Mouse (Mus musculus): ENCODE measurements around the gene Cep63. TPM values are rescaled to one million over a fixed set of nuclear protein-coding genes. Genes with fewer than 3 reads are reported as not detected.

Cep63 gene
- polyA plus RNA-seq (2015; fragmentation: Nextera tagmentation; extraction: Ambion mirVana): 38.9 and 45.6 TPM in 2 replicates

GRCm38 (mm10) chr9:102625983-102626838, at the start of gene Cep63, which contains the start of gene Anapc13:
TSS of gene Cep63 (minus strand) at chr9:102626534.
TSS of gene Anapc13 (plus strand) at chr9:102626296.
- peak within 1 kb of the TSS; percentile 92 for H3K4me3 ChIP-seq
- H3K9ac ChIP-seq: peak within 1 kb of the TSS; percentile 100
- 0% methylated on average over 84 of the region's 84 CpGs for WGBS
- peaks cover 24% of the 10 kb centered on the region for H3K4me1 ChIP-seq (replicated peaks)
- no peaks in the 10 kb centered on the region for H3K27me3 ChIP-seq
- peak within 1 kb of the TSS; percentile 99 for H3K27ac ChIP-seq (replicated peaks)
- H3K9me3 ChIP-seq: no peaks in the 10 kb centered on the region
- ATAC-seq (ENCODE audit: low read depth): peak; percentile 96
- H3K4me2 ChIP-seq: peak within 1 kb of the TSS; percentile 79
- H3K36me3 ChIP-seq: peaks cover 9% of the 10 kb centered on the region; the same call in 1 of the 2 replicates

- no peak overlapping the region for H3K9ac ChIP-seq
- no peak overlapping the region for H3K27ac ChIP-seq (replicated peaks)
- H3K4me2 ChIP-seq: no peak overlapping the region
- no peaks in the 10 kb centered on the region for H3K27me3 ChIP-seq
- no peak overlapping the region for H3K4me3 ChIP-seq
- no peaks in the 10 kb centered on the region for H3K9me3 ChIP-seq
- 77% methylated on average over 5 of the region's 5 CpGs for WGBS
- H3K36me3 ChIP-seq: no peaks in the 10 kb centered on the region
- ATAC-seq (ENCODE audit: low read depth): no peak
- peaks cover 5% of the 10 kb centered on the region; the same call in 1 of the 2 replicates for H3K4me1 ChIP-seq (replicated peaks)
Observed at GRCm38 (mm10) chr9:102675922-102676321, 49.6 kb upstream of the Cep63 start.

- ATAC-seq (ENCODE audit: low read depth): no peak
- Histone ChIP-seq H3K4me1 (replicated peaks) (peaks cover 8% of the 10 kb centered on the region; the same call in 1 of the 2 replicates), H3K27ac (replicated peaks) (no peak overlapping the region), H3K9ac (no peak overlapping the region), H3K9me3 (no peaks in the 10 kb centered on the region), H3K4me2 (no peak overlapping the region), H3K4me3 (no peak overlapping the region), H3K36me3 (no peaks in the 10 kb centered on the region), H3K27me3 (no peaks in the 10 kb centered on the region)
- WGBS: 71% methylated on average over 7 of the region's 7 CpGs
Observed at GRCm38 (mm10) chr9:102673381-102673780, 47.0 kb upstream of the Cep63 start.

GRCm38 (mm10) chr9:102668906-102669305, 42.6 kb upstream of the Cep63 start:
- no peaks in the 10 kb centered on the region for H3K27me3 ChIP-seq
- H3K36me3 ChIP-seq: no peaks in the 10 kb centered on the region
- no peak overlapping the region for H3K27ac ChIP-seq (replicated peaks)
- H3K9ac ChIP-seq: no peak overlapping the region
- no peak overlapping the region for H3K4me3 ChIP-seq
- no peak for ATAC-seq (ENCODE audit: low read depth)
- no peak overlapping the region for H3K4me2 ChIP-seq
- H3K9me3 ChIP-seq: no peaks in the 10 kb centered on the region
- 87% methylated on average over 12 of the region's 12 CpGs for WGBS
- H3K4me1 ChIP-seq (replicated peaks): peaks cover 21% of the 10 kb centered on the region

- WGBS: 39% methylated on average over 6 of the region's 6 CpGs
- no peak overlapping the region for H3K4me3 ChIP-seq
- no peak overlapping the region for H3K4me2 ChIP-seq
- ATAC-seq (ENCODE audit: low read depth): no peak
- H3K9me3 ChIP-seq: no peaks in the 10 kb centered on the region
- no peaks in the 10 kb centered on the region for H3K36me3 ChIP-seq
- H3K9ac ChIP-seq: no peak overlapping the region
- H3K27ac ChIP-seq (replicated peaks): 0 out of 2 replicates have a peak overlapping the region, but pooled peaks have one; percentile 42
- peaks cover 21% of the 10 kb centered on the region for H3K4me1 ChIP-seq (replicated peaks)
- no peaks in the 10 kb centered on the region for H3K27me3 ChIP-seq
Observed at GRCm38 (mm10) chr9:102668115-102668514, 41.8 kb upstream of the Cep63 start.

- H3K9me3 ChIP-seq: no peaks in the 10 kb centered on the region
- peaks cover 3% of the 10 kb centered on the region for H3K4me1 ChIP-seq (replicated peaks)
- ATAC-seq (ENCODE audit: low read depth): no peak
- no peak overlapping the region for H3K4me2 ChIP-seq
- H3K9ac ChIP-seq: no peak overlapping the region
- H3K27ac ChIP-seq (replicated peaks): no peak overlapping the region
- no peaks in the 10 kb centered on the region for H3K27me3 ChIP-seq
- no peaks in the 10 kb centered on the region for H3K36me3 ChIP-seq
- H3K4me3 ChIP-seq: no peak overlapping the region
- 74% methylated on average over 8 of the region's 8 CpGs for WGBS
Observed at GRCm38 (mm10) chr9:102656355-102657095, 30.2 kb upstream of the Cep63 start.

GRCm38 (mm10) chr9:102651199-102651720, 24.9 kb upstream of the Cep63 start:
- peaks cover 27% of the 10 kb centered on the region for H3K4me1 ChIP-seq (replicated peaks)
- WGBS: 52% methylated on average over 6 of the region's 6 CpGs
- peak overlapping the region; percentile 64; the same call in 1 of the 2 replicates for H3K27ac ChIP-seq (replicated peaks)
- H3K4me3 ChIP-seq: no peak overlapping the region
- H3K36me3 ChIP-seq: no peaks in the 10 kb centered on the region
- no peaks in the 10 kb centered on the region for H3K9me3 ChIP-seq
- ATAC-seq (ENCODE audit: low read depth): no peak
- no peak overlapping the region for H3K9ac ChIP-seq
- H3K27me3 ChIP-seq: no peaks in the 10 kb centered on the region
- no peak overlapping the region for H3K4me2 ChIP-seq

GRCm38 (mm10) chr9:102650637-102651036, 24.3 kb upstream of the Cep63 start:
- H3K4me1 ChIP-seq (replicated peaks): peaks cover 27% of the 10 kb centered on the region
- 18% methylated on average over 7 of the region's 7 CpGs for WGBS
- ATAC-seq (ENCODE audit: low read depth): peak; percentile 58
- H3K27me3 ChIP-seq: no peaks in the 10 kb centered on the region
- H3K9ac ChIP-seq: peak overlapping the region; percentile 43
- no peaks in the 10 kb centered on the region for H3K36me3 ChIP-seq
- H3K4me3 ChIP-seq: no peak overlapping the region
- peak overlapping the region; percentile 38 for H3K4me2 ChIP-seq
- peak overlapping the region; percentile 64 for H3K27ac ChIP-seq (replicated peaks)
- H3K9me3 ChIP-seq: no peaks in the 10 kb centered on the region

GRCm38 (mm10) chr9:102649917-102650527, 23.7 kb upstream of the Cep63 start:
- Histone ChIP-seq H3K9me3 (no peaks in the 10 kb centered on the region), H3K9ac (peak overlapping the region; percentile 43; the same call in 1 of the 2 replicates), H3K4me2 (peak overlapping the region; percentile 38), H3K4me3 (no peak overlapping the region), H3K27ac (replicated peaks) (peak overlapping the region; percentile 53; the same call in 1 of the 2 replicates), H3K4me1 (replicated peaks) (peaks cover 31% of the 10 kb centered on the region), H3K36me3 (no peaks in the 10 kb centered on the region), H3K27me3 (no peaks in the 10 kb centered on the region)
- 22% methylated on average over 17 of the region's 17 CpGs for WGBS
- peak; percentile 73 for ATAC-seq (ENCODE audit: low read depth)

- peaks cover 55% of the 10 kb centered on the region for H3K4me1 ChIP-seq (replicated peaks)
- no peak for ATAC-seq (ENCODE audit: low read depth)
- no peak overlapping the region for H3K4me3 ChIP-seq
- H3K9me3 ChIP-seq: no peaks in the 10 kb centered on the region
- no peak overlapping the region for H3K4me2 ChIP-seq
- WGBS: 89% methylated on average over 6 of the region's 6 CpGs
- no peak overlapping the region for H3K9ac ChIP-seq
- no peaks in the 10 kb centered on the region for H3K36me3 ChIP-seq
- no peak overlapping the region for H3K27ac ChIP-seq (replicated peaks)
- no peaks in the 10 kb centered on the region for H3K27me3 ChIP-seq
Observed at GRCm38 (mm10) chr9:102647010-102647409, 20.7 kb upstream of the Cep63 start.

GRCm38 (mm10) chr9:102645119-102645695, 18.9 kb upstream of the Cep63 start:
- no peak overlapping the region for H3K27ac ChIP-seq (replicated peaks)
- no peaks in the 10 kb centered on the region for H3K36me3 ChIP-seq
- no peak overlapping the region for H3K4me3 ChIP-seq
- ATAC-seq (ENCODE audit: low read depth): no peak
- H3K9ac ChIP-seq: no peak overlapping the region
- H3K4me2 ChIP-seq: no peak overlapping the region
- 63% methylated on average over 3 of the region's 3 CpGs for WGBS
- no peaks in the 10 kb centered on the region for H3K9me3 ChIP-seq
- peaks cover 39% of the 10 kb centered on the region for H3K4me1 ChIP-seq (replicated peaks)
- no peaks in the 10 kb centered on the region for H3K27me3 ChIP-seq
